Mouse (Mus musculus) urinary bladder, postnatal 14 days (tissue): Measurements from ENCODE around the gene Rnf4.
A peak's percentile ranks its signal among the peaks of the same experiment; 100 is the strongest.

Experiments used
- DNase-seq: peaks from one replicate; pipeline ENCODE4 v3.0.0; 2021; ENCODE audit warnings: low spot score

The Rnf4 gene

DNA sequence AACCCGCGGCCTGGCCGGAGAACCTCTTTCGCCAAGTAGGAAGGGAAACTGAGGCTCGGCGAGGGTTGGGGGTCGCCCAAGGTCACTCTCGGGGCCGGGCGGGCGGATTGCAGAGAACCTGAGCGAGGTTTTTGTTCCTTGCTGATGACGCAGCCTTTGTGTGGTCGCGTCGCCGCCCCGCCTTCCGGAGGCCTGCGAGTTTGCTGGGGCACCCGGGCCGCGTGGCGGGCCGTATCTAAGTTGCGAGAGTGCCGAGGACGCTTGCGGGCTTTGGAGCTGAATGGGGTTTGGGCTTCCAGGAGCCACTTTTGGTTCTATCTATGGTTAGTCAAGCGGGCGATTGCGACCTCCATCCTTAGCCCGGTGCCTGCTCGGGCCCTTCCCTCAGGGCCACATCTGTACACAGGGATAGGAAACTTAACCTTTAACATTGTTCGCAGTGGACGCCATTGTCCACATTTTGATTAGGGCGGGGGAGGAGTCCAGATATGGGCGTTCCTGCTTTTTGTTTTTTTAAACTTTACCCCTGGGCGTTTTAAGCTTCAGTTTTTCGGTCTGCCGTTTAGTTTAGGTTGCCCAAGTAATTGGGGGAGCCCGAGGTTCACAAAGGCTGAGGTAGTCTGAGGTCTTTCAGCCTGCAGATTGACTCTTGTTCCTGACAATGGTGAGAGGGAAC, 824 bp downstream of the Rnf4 start:
- peak; percentile 64 for DNase-seq

DNA sequence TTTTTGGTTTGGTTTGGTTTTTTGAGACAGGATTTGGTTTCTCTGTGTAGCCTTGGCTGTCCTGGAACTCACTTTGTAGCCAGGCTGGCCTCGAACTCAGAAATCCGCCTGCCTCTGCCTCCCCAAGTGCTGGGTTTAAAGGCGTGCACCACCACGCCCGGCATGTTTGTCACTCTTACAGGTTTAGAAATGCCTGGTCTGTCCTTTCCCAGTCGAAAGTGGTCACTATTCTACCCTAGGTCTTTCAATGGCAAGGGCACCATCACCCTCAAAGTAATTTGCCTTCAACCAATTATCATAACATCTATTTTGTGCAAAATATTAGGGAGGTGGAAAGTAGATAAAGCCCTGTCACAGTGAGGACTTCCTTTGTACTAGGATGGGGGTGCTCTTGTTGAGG, 4.2 kb downstream of the Rnf4 start:
- no peak for DNase-seq

DNA sequence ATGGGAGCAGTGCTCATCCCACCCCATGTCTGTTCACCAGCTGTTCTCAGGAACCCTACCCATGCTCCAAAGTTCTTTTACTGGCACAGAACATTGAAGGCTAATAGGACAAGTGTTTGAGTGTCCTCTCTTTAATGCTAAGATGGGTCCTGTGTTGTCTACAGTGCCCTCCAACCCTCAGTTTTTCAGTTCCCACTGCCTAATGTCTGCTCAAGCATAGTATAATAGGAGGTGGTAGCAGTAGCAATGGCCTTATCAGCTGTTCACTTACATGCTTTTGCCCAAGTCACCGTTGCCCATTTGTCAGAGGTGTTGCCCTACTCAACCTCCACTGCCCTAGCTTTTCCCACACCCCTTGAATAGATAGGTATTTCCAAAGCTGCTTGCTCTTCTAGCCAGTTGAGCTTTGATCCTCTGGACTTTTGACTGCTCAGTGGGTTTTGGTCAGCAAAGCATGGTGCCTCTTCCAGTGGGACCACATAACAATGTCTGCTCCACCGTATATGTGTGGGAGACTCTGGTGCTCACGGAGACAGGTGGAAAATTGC, 16.1 kb downstream of the Rnf4 start:
- no peak for DNase-seq

DNA sequence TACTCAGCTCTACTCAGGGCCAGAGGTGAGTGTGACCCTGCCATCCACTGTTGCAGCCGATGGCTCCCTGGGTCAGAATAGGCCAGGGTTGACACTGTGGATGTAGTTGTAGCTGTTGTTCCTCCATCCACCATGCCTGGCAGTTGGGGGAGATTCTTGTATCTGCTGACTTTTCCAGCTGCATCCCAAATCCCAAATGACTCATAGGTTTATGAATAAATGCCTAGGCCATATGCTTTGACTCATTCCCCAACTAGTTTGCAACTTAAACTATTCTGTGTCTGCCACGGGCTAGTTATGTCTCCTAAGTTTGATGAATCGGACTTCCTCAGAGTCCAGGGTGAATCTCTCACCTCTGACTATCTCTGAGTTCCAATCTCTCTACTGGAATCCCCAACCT, 24.2 kb downstream of the Rnf4 start:
- no peak for DNase-seq

DNA sequence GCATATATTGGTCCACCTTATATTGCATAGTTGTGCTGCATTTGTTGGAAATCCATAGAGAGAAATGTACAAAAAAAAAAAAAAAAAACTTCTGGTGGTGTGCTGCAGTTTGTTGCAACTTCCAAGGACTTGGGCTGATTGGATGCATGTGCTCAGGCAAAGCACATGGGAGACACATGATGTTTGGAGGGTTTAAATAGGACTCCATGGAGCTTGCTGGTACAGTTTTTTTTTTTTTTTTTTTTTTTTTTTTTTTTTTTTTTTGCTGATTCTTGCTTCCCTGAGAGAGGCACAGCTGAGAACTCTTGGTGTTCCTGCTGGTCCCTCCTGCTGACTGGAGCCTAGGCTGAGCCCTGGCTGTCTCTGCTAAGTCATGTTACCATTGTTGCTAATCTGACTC, 27.0 kb downstream of the Rnf4 start:
- no peak for DNase-seq

DNA sequence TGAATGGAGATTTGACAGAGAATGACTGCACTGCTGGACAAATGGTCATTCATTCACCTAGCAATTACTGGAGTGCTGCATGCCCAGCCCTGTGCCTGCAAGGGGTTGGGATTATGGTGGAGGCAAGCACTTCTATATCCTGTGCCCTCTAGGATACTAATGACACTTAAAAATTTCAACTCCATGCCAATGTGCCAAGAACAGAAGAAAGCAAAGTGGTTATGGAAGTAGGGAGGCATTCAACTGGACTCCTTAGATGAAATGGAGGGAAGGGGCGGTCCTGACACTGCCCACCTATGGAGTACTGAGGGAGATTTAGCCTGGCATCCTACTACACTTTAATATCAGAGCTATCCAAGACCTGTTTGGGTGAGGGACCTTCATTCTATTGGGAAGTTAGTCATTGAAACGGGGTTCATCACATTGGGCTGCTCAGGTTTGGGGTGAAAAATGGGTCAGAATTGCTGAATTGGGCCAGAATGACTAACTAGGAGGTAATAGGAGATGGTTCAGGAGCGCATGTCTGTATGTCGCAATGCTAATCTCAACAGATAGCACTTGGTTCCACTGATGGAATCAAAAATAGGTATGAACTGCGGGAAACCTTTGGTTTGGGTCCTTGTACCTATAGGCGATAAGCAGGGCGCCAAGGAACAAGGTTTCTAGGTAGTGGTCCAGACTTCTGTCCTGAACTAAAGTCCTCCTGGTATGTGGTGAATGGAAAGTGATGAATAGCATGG, 32.6 kb downstream of the Rnf4 start:
- no peak for DNase-seq

DNA sequence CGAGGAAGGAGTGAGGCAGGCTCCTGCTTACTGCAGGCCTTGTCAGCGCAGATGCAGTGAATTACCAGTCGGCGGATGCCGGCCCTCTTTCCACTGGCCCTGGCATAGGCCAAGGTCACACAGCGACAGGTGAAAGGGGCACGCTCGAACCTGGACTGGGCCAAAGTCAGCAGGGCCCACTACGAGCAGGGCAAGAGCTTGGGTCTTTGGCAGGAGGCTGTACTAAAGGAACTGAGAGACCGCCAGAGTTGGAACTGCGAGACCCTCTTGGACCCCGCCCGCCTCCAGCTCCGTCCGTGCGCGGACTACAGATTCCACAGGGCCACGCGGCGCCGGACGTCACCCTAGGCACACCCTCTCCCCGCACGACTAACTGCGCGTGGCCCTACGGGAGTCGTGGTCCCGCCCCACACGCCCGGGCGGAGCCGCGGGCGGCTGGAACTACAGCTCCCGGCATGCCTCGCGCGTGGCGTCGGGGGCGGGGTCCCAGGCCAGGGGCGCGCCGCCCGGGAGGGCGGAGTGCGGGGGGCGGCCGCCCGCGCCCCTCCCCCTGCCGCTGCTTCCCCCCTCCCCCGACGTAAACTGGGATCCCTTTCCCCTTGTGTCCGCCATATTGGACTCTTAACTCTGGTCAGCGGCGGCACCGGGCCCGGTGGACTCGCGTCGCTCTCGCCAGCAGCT, 33.4 kb downstream of the Rnf4 start, which contains the start of gene Fam193a:
Gene Fam193a, plus strand, starts transcription at position 593 of the 681 bp plus-strand sequence.
- peak; percentile 97 for DNase-seq

DNA sequence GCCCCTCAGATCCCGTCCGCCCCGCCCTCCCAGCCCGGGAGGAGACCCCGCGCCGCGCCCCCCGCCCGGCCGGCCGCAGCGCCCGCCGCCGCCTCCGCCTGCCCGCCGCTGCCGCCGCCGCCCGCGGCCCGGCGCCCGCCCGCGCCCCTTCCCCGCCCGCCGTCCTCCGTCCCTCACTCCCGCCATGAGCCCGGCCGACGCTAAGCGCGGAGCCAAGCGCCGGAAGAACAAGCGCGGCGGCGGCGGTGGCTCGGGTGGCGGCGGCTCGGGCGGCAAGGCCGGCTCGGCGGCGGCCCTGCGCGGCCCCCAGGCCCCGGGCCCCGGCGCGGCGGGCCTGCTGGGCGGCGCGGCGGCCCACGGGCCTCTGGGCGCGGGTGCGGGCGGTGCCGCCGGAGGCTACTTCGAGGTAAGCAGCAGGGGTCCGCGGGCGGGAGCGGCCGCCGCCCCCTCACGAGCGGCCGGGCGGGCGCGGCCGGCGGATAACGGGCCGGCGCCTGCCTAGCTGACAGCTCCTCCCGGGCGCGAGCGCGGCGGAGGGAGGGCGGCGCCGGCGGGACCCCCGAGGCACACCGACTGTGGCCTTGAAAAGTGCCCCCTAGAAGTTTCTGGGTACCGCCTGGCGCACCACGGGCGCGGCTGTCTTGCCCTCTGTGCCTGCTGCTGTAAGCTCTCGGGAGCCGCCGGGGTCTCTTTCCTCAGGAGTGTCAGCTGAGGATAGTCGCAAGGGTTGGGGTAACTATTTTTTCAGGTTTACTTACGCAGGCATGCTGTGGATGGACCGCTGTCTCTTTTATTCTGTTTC, 34.1 kb downstream of the Rnf4 start:
- DNase-seq = peak; percentile 11

DNA sequence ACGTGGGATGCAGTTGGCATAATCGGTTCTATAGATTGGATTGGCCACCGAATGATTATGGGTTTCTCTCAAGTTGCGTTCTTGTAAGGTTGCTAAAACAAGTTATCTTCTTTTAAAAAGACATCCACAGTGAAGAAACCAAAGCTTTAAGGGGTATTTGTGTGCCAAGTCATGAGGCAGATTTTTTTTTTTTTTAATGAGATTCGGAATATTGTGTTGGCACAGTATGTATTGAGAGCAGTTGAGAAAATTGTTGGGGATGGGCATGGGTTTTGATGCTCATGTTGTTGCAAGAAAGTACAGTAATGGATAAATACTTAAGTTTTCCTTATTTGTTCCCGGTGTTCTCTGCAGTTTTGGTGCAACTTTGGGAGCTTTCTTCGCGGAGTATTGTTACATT, 34.8 kb downstream of the Rnf4 start:
- DNase-seq = no peak

DNA sequence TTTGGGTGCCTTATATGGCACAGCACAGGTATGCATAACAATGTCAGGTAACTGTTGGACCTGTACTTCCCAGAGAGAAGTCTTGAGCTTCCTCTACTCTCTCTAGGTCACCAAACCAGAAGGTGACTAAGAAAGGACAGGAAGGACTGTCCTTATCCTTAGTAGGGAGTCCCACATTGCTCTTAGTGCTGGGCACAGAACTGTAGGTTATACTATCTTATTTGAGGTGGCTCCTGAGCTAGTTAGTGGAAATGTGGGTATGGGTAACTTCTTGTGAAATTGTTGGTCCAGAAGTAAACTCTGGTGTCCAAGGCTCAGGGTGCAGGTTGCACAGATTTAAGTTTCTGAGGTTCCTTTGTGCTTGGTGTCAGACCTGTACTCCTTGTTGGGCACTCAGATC, 36.1 kb downstream of the Rnf4 start:
- no peak for DNase-seq

DNA sequence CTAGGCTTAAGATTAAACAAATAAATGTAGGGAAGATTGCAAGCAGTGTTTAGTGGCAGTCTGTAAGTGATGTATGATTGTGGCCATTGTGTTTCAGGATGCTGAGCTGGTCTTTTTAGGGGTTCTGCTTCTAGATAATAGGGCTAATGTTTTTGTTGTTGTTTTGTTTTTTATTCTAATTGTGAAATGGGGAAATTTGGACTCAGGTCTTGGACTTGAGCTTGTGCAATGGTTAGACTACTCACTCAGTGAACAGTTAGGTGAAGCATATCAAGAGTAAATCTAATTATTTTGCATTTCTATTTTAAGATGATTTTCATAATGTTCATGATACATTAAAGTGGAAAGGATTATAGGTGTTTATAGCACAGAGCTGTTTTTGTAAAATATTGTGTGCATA, 36.5 kb downstream of the Rnf4 start:
- DNase-seq = no peak

DNA sequence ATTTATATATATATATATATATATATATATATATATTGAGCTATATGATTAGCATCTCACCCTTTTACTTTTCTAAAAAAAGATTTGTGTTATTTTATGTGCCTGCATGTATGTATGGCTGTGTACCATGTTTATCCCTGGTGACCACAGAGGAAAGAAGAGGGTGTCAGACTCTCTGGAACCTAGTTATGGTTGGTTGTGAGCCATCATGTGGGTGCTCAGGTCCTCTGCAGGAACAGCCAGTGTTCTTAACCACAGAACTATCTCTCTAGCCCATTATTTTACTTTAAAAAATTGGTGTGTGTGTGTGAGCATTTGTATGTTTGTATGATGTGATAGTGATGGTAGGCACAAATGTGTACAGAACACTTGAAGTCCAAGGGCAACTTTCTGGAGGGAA, 42.7 kb downstream of the Rnf4 start:
- no peak for DNase-seq

DNA sequence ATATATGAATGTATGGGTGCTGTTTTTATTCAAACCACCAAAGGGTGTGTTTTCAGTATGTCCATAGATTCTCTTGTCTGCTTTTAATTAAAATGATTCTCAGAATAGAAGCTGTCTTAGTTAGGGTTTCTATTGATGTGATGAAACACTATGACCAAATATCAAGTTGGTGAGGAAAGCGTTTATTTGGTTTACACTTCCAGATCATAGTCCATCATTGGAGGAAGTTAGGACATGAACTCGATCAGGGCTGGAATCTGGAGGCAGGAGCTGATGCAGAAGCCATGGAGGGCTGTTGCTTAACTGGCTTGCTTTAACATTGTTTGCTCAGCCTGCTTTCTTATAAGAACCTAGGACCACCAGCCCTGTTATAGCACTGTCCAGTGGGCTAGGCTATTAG, 45.6 kb downstream of the Rnf4 start:
- no peak for DNase-seq

DNA sequence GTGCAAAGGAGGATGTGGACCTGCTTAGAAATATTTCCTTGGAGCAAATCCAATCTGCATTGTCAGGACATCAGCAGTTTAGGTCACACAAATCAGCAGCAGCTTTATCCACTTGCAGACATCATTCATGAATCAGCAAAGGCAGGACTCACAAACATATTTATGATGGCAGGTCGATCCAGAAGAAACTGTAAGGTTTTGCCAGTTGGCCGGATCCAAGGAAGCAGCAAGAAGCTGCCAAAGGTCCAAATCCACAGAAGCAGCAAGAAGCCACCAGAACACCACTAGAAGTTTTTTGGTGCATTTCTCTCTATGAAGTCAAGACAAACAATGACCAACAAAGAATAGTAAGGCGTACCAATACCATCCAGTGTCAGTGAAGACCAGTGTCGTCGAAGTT, 49.5 kb downstream of the Rnf4 start:
- no peak for DNase-seq

DNA sequence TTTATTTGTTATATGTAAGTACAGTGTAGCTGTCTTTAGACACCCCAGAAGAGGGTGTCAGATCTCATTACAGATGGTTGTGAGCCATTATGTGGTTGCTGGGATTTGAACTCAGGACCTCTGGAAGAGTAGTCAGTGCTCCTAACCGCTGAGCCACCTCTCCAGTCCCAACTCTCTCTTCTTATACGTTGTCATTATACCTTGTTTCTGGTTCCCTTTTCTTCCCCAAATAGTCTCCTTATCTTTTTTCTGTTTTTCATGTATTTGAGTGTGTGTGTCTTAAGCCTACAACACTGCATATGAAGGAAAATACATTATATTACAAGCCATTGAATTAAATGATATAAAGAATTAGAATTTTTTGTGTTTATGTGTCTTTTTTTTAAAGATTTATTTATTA, 50.7 kb downstream of the Rnf4 start:
- no peak for DNase-seq

DNA sequence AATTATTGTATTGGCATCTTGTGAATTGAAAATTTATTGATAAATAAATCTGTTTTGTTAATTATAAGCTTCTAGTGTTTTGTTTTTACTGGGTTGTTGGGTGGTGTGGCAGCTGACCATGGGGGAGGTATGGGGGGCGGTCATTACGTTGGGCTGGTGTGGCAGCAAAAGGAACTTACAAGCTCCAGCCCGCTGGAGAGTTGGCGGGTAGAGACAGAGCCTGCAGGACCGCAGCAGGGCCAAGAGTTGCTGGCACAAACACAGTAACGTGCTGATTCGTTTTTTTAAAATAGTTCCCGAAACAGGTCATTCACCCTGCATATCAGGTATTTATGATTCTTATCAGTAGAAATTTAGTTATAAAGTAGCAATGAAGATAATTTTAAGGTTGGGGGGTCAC, 57.2 kb downstream of the Rnf4 start:
- peak; percentile 12 for DNase-seq

DNA sequence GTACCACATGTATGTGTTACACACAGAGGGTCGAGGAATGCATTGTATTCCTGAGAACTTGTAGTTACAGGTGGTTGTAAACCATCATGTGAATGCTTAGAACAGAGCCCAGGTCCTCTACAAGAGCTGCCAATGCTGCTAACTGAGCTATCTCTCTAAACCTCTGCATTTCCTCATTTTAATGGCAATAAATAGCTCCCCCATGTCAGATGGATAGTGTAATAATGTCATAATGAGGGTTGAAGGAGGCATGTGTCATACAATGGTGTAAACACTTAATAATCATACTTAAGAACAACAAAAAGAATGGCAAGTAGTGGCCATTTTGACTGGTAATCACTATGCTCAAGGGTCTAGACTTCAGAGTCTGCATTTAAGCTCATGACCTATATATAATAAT, 59.3 kb downstream of the Rnf4 start:
- DNase-seq = no peak

DNA sequence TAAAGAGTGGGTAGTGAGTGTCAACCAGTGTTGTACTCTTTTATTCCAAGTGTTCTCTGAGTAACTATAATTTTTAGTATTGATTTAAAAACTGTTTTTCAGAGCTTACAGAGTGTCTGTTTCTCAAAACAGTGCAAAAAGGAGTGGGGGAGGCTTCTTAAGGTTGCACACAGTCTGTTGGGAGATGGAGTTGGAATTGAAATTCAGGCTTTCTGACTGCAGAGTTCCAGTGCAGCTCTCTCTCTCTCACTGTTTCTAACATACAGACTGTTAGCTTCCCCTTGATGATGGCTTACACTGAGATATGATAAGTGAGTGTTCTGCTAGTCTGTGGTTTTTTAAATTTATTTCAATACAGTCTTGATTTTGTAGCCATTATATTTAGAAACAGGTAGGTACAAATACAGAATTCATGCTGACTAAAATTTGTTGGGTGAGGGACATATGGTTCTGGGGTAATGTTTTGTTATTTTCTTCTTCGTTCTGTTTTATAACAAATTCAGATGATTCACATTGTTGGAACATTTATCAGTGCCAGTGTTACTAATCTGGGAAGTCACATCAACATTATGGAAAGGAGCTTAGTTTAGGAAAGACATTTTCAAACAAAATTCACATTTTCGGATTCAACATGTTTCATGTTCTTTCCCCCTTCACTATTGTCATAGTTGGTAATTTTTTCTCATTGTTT, 59.9 kb downstream of the Rnf4 start:
- no peak for DNase-seq

DNA sequence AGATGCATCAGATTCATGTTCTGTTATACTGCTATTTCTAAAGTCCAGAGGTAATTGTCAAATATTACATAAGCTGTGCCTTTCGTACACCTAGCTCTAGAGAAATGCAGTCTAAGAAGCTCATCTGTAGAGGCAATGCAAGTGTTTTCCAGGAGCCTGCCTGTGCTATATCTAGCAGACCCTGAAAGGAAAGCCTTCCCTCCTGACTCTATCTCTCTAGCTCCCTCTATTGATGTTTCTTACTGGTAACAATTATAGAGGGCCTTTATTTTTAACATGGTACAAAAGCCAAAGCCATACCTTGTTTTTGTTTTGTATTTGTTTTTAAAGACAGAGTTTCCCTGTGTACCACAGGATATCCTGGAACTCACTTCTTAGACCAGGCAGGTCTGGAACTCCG, 61.8 kb downstream of the Rnf4 start:
- no peak for DNase-seq

DNA sequence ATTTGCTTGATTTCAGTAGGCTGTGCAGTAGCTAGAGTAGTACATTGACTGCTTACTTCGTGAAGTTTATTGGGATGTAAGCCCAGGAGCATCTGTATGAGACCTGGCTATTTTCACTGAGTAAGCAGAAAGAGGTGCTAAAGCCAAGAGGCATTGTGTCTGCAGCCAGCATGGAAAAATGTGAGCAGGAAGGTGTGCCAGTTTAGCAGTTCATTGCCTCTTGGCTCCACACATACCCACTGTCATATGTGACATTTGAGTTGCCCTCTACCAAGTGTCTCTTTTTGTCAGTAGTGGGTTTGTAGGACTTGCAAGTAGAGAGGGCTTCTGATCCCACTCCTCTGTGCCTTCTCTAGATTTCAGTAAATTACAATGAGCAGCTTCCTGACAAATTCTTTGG, 62.2 kb downstream of the Rnf4 start:
- no peak for DNase-seq
